Mouse (Mus musculus): ENCODE results near the gene Cstad.

GRCm38 (mm10) chr2:30595796-30596195 lies 956 bp downstream of the Cstad start:
- TF ChIP-seq CTCF (IDR thresholded peaks at IDR 0.05; ENCODE audit: extremely low read depth, insufficient read length, insufficient replicate concordance, low read depth, low read length): no peak
- no peak for TF ChIP-seq POLR2A (IDR thresholded peaks at IDR 0.05; ENCODE audit: low read depth, low read length)
